Mouse (Mus musculus): ENCODE results near the gene Pbp2. TPM values are rescaled to one million over a fixed set of nuclear protein-coding genes. Genes with fewer than 3 reads are reported as not detected.

Pbp2 gene
- polyA plus RNA-seq, 1 experiment: not detected

- no peaks in the 10 kb centered on the region for H3K4me1 ChIP-seq (ENCODE audit: control insufficient read depth, insufficient read depth, low read length)
- 77% methylated on average over 10 of the region's 10 CpGs for WGBS
- H3K4me3 ChIP-seq (replicated peaks; ENCODE audit: control insufficient read depth, low read depth, low read length): no peak overlapping the region
- TF ChIP-seq CTCF (IDR thresholded peaks at IDR 0.05; ENCODE audit: control insufficient read depth, insufficient read depth, low read length) (no peak), POLR2A (IDR thresholded peaks at IDR 0.05; ENCODE audit: borderline replicate concordance, control insufficient read depth, low read depth, low read length) (no peak)
- no peak overlapping the region for H3K27ac ChIP-seq (ENCODE audit: control insufficient read depth, insufficient read depth, low read depth, low read length, poor library complexity)
Observed at GRCm38 (mm10) chr6:135332737-135333281, 22.6 kb upstream of the Pbp2 start.

- Histone ChIP-seq H3K27ac (ENCODE audit: control insufficient read depth, insufficient read depth, low read depth, low read length, poor library complexity) (no peak overlapping the region), H3K4me1 (ENCODE audit: control insufficient read depth, insufficient read depth, low read length) (no peaks in the 10 kb centered on the region), H3K4me3 (replicated peaks; ENCODE audit: control insufficient read depth, low read depth, low read length) (no peak overlapping the region)
- TF ChIP-seq POLR2A (IDR thresholded peaks at IDR 0.05; ENCODE audit: borderline replicate concordance, control insufficient read depth, low read depth, low read length) (no peak), CTCF (IDR thresholded peaks at IDR 0.05; ENCODE audit: control insufficient read depth, insufficient read depth, low read length) (no peak)
- WGBS: 77% methylated on average over 4 of the region's 4 CpGs
Observed at GRCm38 (mm10) chr6:135331916-135332315, 21.7 kb upstream of the Pbp2 start.

- Histone ChIP-seq H3K27ac (ENCODE audit: control insufficient read depth, insufficient read depth, low read depth, low read length, poor library complexity) (no peak overlapping the region), H3K4me3 (replicated peaks; ENCODE audit: control insufficient read depth, low read depth, low read length) (no peak overlapping the region), H3K4me1 (ENCODE audit: control insufficient read depth, insufficient read depth, low read length) (peaks cover 7% of the 10 kb centered on the region)
- 82% methylated on average over 7 of the region's 7 CpGs for WGBS
- TF ChIP-seq POLR2A (IDR thresholded peaks at IDR 0.05; ENCODE audit: borderline replicate concordance, control insufficient read depth, low read depth, low read length) (no peak), CTCF (IDR thresholded peaks at IDR 0.05; ENCODE audit: control insufficient read depth, insufficient read depth, low read length) (no peak)
Observed at GRCm38 (mm10) chr6:135326847-135327246, 16.6 kb upstream of the Pbp2 start.

GRCm38 (mm10) chr6:135324686-135325300 is 14.6 kb upstream of the Pbp2 start:
- H3K4me3 ChIP-seq (replicated peaks; ENCODE audit: control insufficient read depth, low read depth, low read length): no peak overlapping the region
- peaks cover 7% of the 10 kb centered on the region for H3K4me1 ChIP-seq (ENCODE audit: control insufficient read depth, insufficient read depth, low read length)
- TF ChIP-seq POLR2A (IDR thresholded peaks at IDR 0.05; ENCODE audit: borderline replicate concordance, control insufficient read depth, low read depth, low read length) (no peak), CTCF (IDR thresholded peaks at IDR 0.05; ENCODE audit: control insufficient read depth, insufficient read depth, low read length) (no peak)
- no peak overlapping the region for H3K27ac ChIP-seq (ENCODE audit: control insufficient read depth, insufficient read depth, low read depth, low read length, poor library complexity)
- WGBS: 2% methylated on average over 9 of the region's 9 CpGs

- no peak overlapping the region for H3K27ac ChIP-seq (ENCODE audit: control insufficient read depth, insufficient read depth, low read depth, low read length, poor library complexity)
- H3K4me1 ChIP-seq (ENCODE audit: control insufficient read depth, insufficient read depth, low read length): peaks cover 7% of the 10 kb centered on the region
- 1% methylated on average over 3 of the region's 3 CpGs for WGBS
- no peak overlapping the region for H3K4me3 ChIP-seq (replicated peaks; ENCODE audit: control insufficient read depth, low read depth, low read length)
- TF ChIP-seq CTCF (IDR thresholded peaks at IDR 0.05; ENCODE audit: control insufficient read depth, insufficient read depth, low read length) (no peak), POLR2A (IDR thresholded peaks at IDR 0.05; ENCODE audit: borderline replicate concordance, control insufficient read depth, low read depth, low read length) (no peak)
Observed at GRCm38 (mm10) chr6:135324111-135324510, 13.9 kb upstream of the Pbp2 start.

- TF ChIP-seq CTCF (IDR thresholded peaks at IDR 0.05; ENCODE audit: control insufficient read depth, insufficient read depth, low read length) (no peak), POLR2A (IDR thresholded peaks at IDR 0.05; ENCODE audit: borderline replicate concordance, control insufficient read depth, low read depth, low read length) (no peak)
- H3K4me3 ChIP-seq (replicated peaks; ENCODE audit: control insufficient read depth, low read depth, low read length): no peak overlapping the region
- peak overlapping the region; percentile 4; the same call in 1 of the 2 replicates for H3K27ac ChIP-seq (ENCODE audit: control insufficient read depth, insufficient read depth, low read depth, low read length, poor library complexity)
- WGBS: under 1% methylated on average over 16 of the region's 16 CpGs
- peaks cover 7% of the 10 kb centered on the region for H3K4me1 ChIP-seq (ENCODE audit: control insufficient read depth, insufficient read depth, low read length)
Observed at GRCm38 (mm10) chr6:135323311-135323982, 13.2 kb upstream of the Pbp2 start.

GRCm38 (mm10) chr6:135322749-135323148 is 12.5 kb upstream of the Pbp2 start:
- no peak overlapping the region for H3K27ac ChIP-seq (ENCODE audit: control insufficient read depth, insufficient read depth, low read depth, low read length, poor library complexity)

GRCm38 (mm10) chr6:135319431-135319933 is 9.3 kb upstream of the Pbp2 start:
- 86% methylated on average over 5 of the region's 5 CpGs for WGBS
- no peak for TF ChIP-seq POLR2A (IDR thresholded peaks at IDR 0.05; ENCODE audit: borderline replicate concordance, control insufficient read depth, low read depth, low read length)
- TF ChIP-seq CTCF (IDR thresholded peaks at IDR 0.05; ENCODE audit: control insufficient read depth, insufficient read depth, low read length): no peak
- Histone ChIP-seq H3K27ac (ENCODE audit: control insufficient read depth, insufficient read depth, low read depth, low read length, poor library complexity) (no peak overlapping the region), H3K4me3 (replicated peaks; ENCODE audit: control insufficient read depth, low read depth, low read length) (no peak overlapping the region), H3K4me1 (ENCODE audit: control insufficient read depth, insufficient read depth, low read length) (peaks cover 7% of the 10 kb centered on the region)

More at GRCm38 (mm10) chr6:135322749-135323148, 12.5 kb upstream of the Pbp2 start:
- TF ChIP-seq CTCF (IDR thresholded peaks at IDR 0.05; ENCODE audit: control insufficient read depth, insufficient read depth, low read length) (no peak), POLR2A (IDR thresholded peaks at IDR 0.05; ENCODE audit: borderline replicate concordance, control insufficient read depth, low read depth, low read length) (no peak)
- WGBS: 43% methylated on average over 7 of the region's 7 CpGs
- Histone ChIP-seq H3K4me3 (replicated peaks; ENCODE audit: control insufficient read depth, low read depth, low read length) (no peak overlapping the region), H3K4me1 (ENCODE audit: control insufficient read depth, insufficient read depth, low read length) (peaks cover 7% of the 10 kb centered on the region)
